Mouse (Mus musculus) gastrocnemius, adult 18-20 months (tissue): Measurements from ENCODE around the gene Pou6f1. TPM values are rescaled to one million over a fixed set of nuclear protein-coding genes. Genes with fewer than 3 reads are reported as not detected.

Experiments
- microRNA-seq: library from miRNA; unstranded; fragments of <30 nt; microRNA quantifications from one replicate; pipeline ENCODE4 v1.2.0, GENCODE M21; 2021
- total RNA-seq, 2 experiments: library from RNA; stranded (reverse); gene quantifications; 2 replicates each; pipeline ENCODE4 v1.2.3; 2021

Gene Pou6f1
- total RNA-seq, 2 experiments from 2014 or later, result 13.8 to 17.7 TPM

Small RNA genes within 50 kb of the gene (microRNA-seq; reads per million reads assigned to microRNA genes)
- not detected for gene Mir6961

Other genes starting within 250 kb of the Pou6f1 start
- gene Methig1, start 246.8 kb downstream of the Pou6f1 start, total RNA-seq, result not detected
- gene Mettl7a2, start 246.8 kb downstream of the Pou6f1 start, total RNA-seq, result under 1 TPM; 0.43 to 0.68 TPM
- gene Higd1c, start 235.4 kb downstream of the Pou6f1 start, total RNA-seq, result not detected
- under 1 TPM in 1 of 2 experiments, not detected in 1; 0.09 TPM for gene Gm5475, start 177.8 kb downstream of the Pou6f1 start, total RNA-seq
- gene Slc11a2, start 174.9 kb downstream of the Pou6f1 start, total RNA-seq, result 10 to 100 TPM; 34.5 to 40.0 TPM
- 1 to 10 TPM; 6.7 to 7.5 TPM for gene Letmd1, start 131.0 kb downstream of the Pou6f1 start, total RNA-seq
- 1 to 10 TPM; 3.2 to 3.7 TPM for gene Csrnp2, start 104.5 kb downstream of the Pou6f1 start, total RNA-seq
- 10 to 100 TPM; 11.3 to 11.5 TPM for gene Tfcp2, start 48.0 kb downstream of the Pou6f1 start, total RNA-seq
- gene Dazap2, start 15.4 kb upstream of the Pou6f1 start, total RNA-seq, result 10 to 100 TPM; 71.6 to 73.4 TPM
- gene Smagp, start 37.0 kb upstream of the Pou6f1 start, total RNA-seq, result 1 to 10 TPM; 2.4 to 4.6 TPM
- gene Bin2, start 69.6 kb upstream of the Pou6f1 start, total RNA-seq, result under 1 TPM; 0.37 to 0.50 TPM
- 1 to 10 TPM; 1.2 TPM for gene Cela1, start 87.9 kb upstream of the Pou6f1 start, total RNA-seq
- under 1 TPM in 1 of 2 experiments, not detected in 1; 0.12 TPM for gene Galnt6, start 129.4 kb upstream of the Pou6f1 start, total RNA-seq
- gene Slc4a8, start 161.8 kb upstream of the Pou6f1 start, total RNA-seq, result 1 to 10 TPM in 1 of 2 experiments, under 1 TPM in 1; 0.76 to 2.0 TPM